In the genomic region with DNA sequence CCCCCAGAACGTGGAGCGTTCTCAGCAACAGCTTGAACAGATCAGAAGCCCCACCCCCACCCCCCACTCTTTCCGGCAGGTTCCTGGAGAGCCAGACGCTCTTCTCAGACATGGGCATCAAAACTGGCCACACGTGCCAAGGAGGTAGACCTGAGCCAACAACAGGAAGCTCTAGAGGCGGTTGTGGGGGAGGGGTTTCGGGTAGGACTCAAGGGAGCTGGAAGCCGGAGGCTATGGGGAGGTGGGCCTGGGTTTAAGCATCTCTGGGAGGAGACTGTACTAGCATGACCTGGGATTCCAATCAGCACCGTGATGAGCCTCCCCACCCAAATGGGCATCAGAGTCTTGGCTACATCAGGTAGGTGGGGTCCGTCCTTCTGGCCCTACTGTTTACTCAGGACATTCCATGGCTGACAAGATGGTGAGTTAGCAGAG, we compare ENCODE assay signal across 10 mouse cellular contexts. TPM values are rescaled to one million over a fixed set of nuclear protein-coding genes. Genes with fewer than 3 reads are reported as not detected.
DNase-seq lines count a peak whose midpoint lies in the region; ATAC-seq lines count a peak whose summit lies in the region.
"Had no signal": no experiment of that assay in that cellular context is flagged by ENCODE, and none has a peak within 500 bp of the region (broad histone marks: within the 10 kb centered on the region; RNA-seq: fewer than 3 reads in every experiment).

No protein-coding gene starts in this region.

- no peaks in the 10 kb centered on the region for H3K36me3 ChIP-seq in forebrain, embryonic 10.5 days (replicated peaks)
- H3K36me3 ChIP-seq in forebrain, embryonic 12.5 days (replicated peaks): no peaks in the 10 kb centered on the region
- no peaks in the 10 kb centered on the region for H3K36me3 ChIP-seq in forebrain, embryonic 16.5 days (ENCODE audit: control insufficient read depth, insufficient read depth)
- H3K36me3 ChIP-seq: hindbrain, embryonic 10.5 days had no signal

- 0 out of 2 replicates have a peak overlapping the region, but pooled peaks have one; percentile 15 for H3K27ac ChIP-seq in forebrain, embryonic 10.5 days
- no peak overlapping the region for H3K27ac ChIP-seq in forebrain, embryonic 12.5 days
- H3K27ac ChIP-seq in forebrain, embryonic 16.5 days (ENCODE audit: low read length): peak overlapping the region; percentile 73

- H3K4me2 ChIP-seq in forebrain, embryonic 12.5 days: no peak overlapping the region
- no peak overlapping the region for H3K4me2 ChIP-seq in forebrain, embryonic 16.5 days (ENCODE audit: low read length)

- ATAC-seq in forebrain, embryonic 12.5 days (ENCODE audit: low FRiP score): no peak
- ATAC-seq in forebrain, embryonic 16.5 days: peak; percentile 79

- WGBS in forebrain, embryonic 10.5 days: 80% methylated on average over 10 of the region's 10 CpGs
- WGBS in forebrain, embryonic 12.5 days: 81% methylated on average over 10 of the region's 10 CpGs
- WGBS in forebrain, embryonic 16.5 days: 49% methylated on average over 10 of the region's 10 CpGs

- H3K4me1 ChIP-seq in forebrain, embryonic 10.5 days: peaks cover 49% of the 10 kb centered on the region
- H3K4me1 ChIP-seq in forebrain, embryonic 12.5 days: peaks cover 14% of the 10 kb centered on the region
- peaks cover 23% of the 10 kb centered on the region for H3K4me1 ChIP-seq in forebrain, embryonic 16.5 days (replicated peaks; ENCODE audit: control insufficient read depth, insufficient read depth, low read length)

- H3K27me3 ChIP-seq in forebrain, embryonic 10.5 days (ENCODE audit: poor library complexity, severe bottlenecking): peaks cover 8% of the 10 kb centered on the region
- H3K27me3 ChIP-seq in forebrain, embryonic 12.5 days: peaks cover 7% of the 10 kb centered on the region; the same call in 1 of the 2 replicates
- H3K27me3 ChIP-seq in forebrain, embryonic 16.5 days (replicated peaks; ENCODE audit: control insufficient read depth, insufficient read depth, low read length): no peaks in the 10 kb centered on the region

- no peak overlapping the region for H3K4me3 ChIP-seq in forebrain, embryonic 10.5 days
- no peak overlapping the region for H3K4me3 ChIP-seq in forebrain, embryonic 12.5 days (replicated peaks)
- H3K4me3 ChIP-seq in forebrain, embryonic 16.5 days (replicated peaks; ENCODE audit: low read length): no peak overlapping the region
- H3K4me3 ChIP-seq: hindbrain, embryonic 10.5 days had no signal

- H3K9me3 ChIP-seq in forebrain, embryonic 10.5 days: no peaks in the 10 kb centered on the region
- no peaks in the 10 kb centered on the region for H3K9me3 ChIP-seq in forebrain, embryonic 12.5 days
- H3K9me3 ChIP-seq in forebrain, embryonic 16.5 days (ENCODE audit: control insufficient read depth, low read length): no peaks in the 10 kb centered on the region
- H3K9me3 ChIP-seq: hindbrain, embryonic 10.5 days had no signal

- H3K9ac ChIP-seq in forebrain, embryonic 12.5 days: no peak overlapping the region
- no peak overlapping the region for H3K9ac ChIP-seq in forebrain, embryonic 16.5 days (replicated peaks; ENCODE audit: low read depth, low read length)

- DNase-seq in forebrain, embryonic 10.5 days (ENCODE audit: extremely low spot score, low spot score): no peak
- peak; percentile 38 for DNase-seq in right cerebral cortex, postnatal 14 days
- no peak for DNase-seq in right cerebral cortex, adult 18-20 months
- DNase-seq in lung, postnatal 25 days (ENCODE audit: low spot score): peak; percentile 68
- no peak for DNase-seq in layer of hippocampus, adult 11-12 months (ENCODE audit: low spot score)
- DNase-seq in embryo, embryonic 9.5 days (ENCODE audit: extremely low spot score): no peak
- DNase-seq: adrenal gland, postnatal 36 days had no signal

RNA-seq across cellular contexts. Expression of gene Timp2, which starts 5.4 kb away (rescaled TPM):
- polyA plus RNA-seq in forebrain, embryonic 10.5 days (2016; fragmentation: Nextera tagmentation; extraction: Ambion mirVana): 31.3 and 35.1 TPM in 2 replicates
- 47.0 and 48.0 TPM in 2 replicates for polyA plus RNA-seq in forebrain, embryonic 12.5 days (2016; fragmentation: Nextera tagmentation; extraction: Ambion mirVana)
- polyA plus RNA-seq in forebrain, embryonic 16.5 days (2015; fragmentation: Nextera tagmentation; extraction: Ambion mirVana): 79.8 and 79.9 TPM in 2 replicates

RNA-seq across cellular contexts. Expression of gene Cep295nl, which starts 18.6 kb away (rescaled TPM):
- 0.16 and 0.26 TPM in 2 replicates for polyA plus RNA-seq in forebrain, embryonic 10.5 days (2016; fragmentation: Nextera tagmentation; extraction: Ambion mirVana)
- polyA plus RNA-seq in forebrain, embryonic 12.5 days (2016; fragmentation: Nextera tagmentation; extraction: Ambion mirVana): 0.32 and 0.41 TPM in 2 replicates
- 0.14 and 0.35 TPM in 2 replicates for polyA plus RNA-seq in forebrain, embryonic 16.5 days (2015; fragmentation: Nextera tagmentation; extraction: Ambion mirVana)

RNA-seq across cellular contexts. Expression of gene Lgals3bp, which starts 41.0 kb away (rescaled TPM):
- 0.47 and 1.0 TPM in 2 replicates for polyA plus RNA-seq in forebrain, embryonic 10.5 days (2016; fragmentation: Nextera tagmentation; extraction: Ambion mirVana)
- polyA plus RNA-seq in forebrain, embryonic 12.5 days (2016; fragmentation: Nextera tagmentation; extraction: Ambion mirVana): 1.2 TPM in 2 replicates
- polyA plus RNA-seq in forebrain, embryonic 16.5 days (2015; fragmentation: Nextera tagmentation; extraction: Ambion mirVana): 2.7 and 2.8 TPM in 2 replicates

RNA-seq across cellular contexts. Expression of gene Cant1, which starts 58.0 kb away (rescaled TPM):
- 19.0 and 19.2 TPM in 2 replicates for polyA plus RNA-seq in forebrain, embryonic 10.5 days (2016; fragmentation: Nextera tagmentation; extraction: Ambion mirVana)
- polyA plus RNA-seq in forebrain, embryonic 12.5 days (2016; fragmentation: Nextera tagmentation; extraction: Ambion mirVana): 25.4 and 27.0 TPM in 2 replicates
- 26.0 and 27.3 TPM in 2 replicates for polyA plus RNA-seq in forebrain, embryonic 16.5 days (2015; fragmentation: Nextera tagmentation; extraction: Ambion mirVana)

Comparison
In these comparisons a context has a peak if more than half of its experiments do, and no peak if none do; other contexts are left out.
1. DNase-seq: peak in right cerebral cortex, postnatal 14 days (single experiment) and lung, postnatal 25 days (single experiment); none in forebrain, embryonic 10.5 days (single experiment), right cerebral cortex, adult 18-20 months (single experiment), layer of hippocampus, adult 11-12 months (single experiment) and embryo, embryonic 9.5 days (single experiment).